Mouse (Mus musculus) intestine, embryonic 14.5 days (tissue): Measurements from ENCODE around the gene Zfp612. TPM values are rescaled to one million over a fixed set of nuclear protein-coding genes. Genes with fewer than 3 reads are reported as not detected.

Source experiments
- ATAC-seq: fragments of 200-750 bp; cut with Nextera tagmentation; replicated peaks from 2 replicates; pipeline ENCODE4 v1.8.0; 2017; ENCODE audit warnings: low read depth, moderate number of reproducible peaks, moderate TSS enrichment, moderate library complexity; ENCODE audit not compliant: low FRiP score, low TSS enrichment
- DNase-seq: peaks from one replicate; pipeline ENCODE4 v3.0.0-alpha.2; 2018; ENCODE audit warnings: low spot score
- H3K27ac ChIP-seq: fragments of 300-500 bp; sonication (generic); 2 replicates; pipeline ENCODE4 v1.5.1; 2014; ENCODE audit warnings: low read depth, mild to moderate bottlenecking, control low read depth
- H3K27me3 ChIP-seq: fragments of 300-500 bp; sonication (generic); replicated peaks from 2 replicates; pipeline ENCODE4 v1.6.1; 2014; ENCODE audit warnings: low read length, control low read depth; ENCODE audit not compliant: control insufficient read depth, insufficient read depth
- H3K36me3 ChIP-seq: fragments of 300-500 bp; sonication (generic); 2 replicates; pipeline ENCODE4 v1.6.1; 2014; ENCODE audit warnings: low read length, control low read depth; ENCODE audit not compliant: control insufficient read depth, insufficient read depth
- H3K4me1 ChIP-seq: fragments of 300-500 bp; sonication (generic); replicated peaks from 2 replicates; pipeline ENCODE4 v1.6.1; 2014; ENCODE audit warnings: low read length, control low read depth, mixed read lengths; ENCODE audit not compliant: control insufficient read depth, insufficient read depth
- H3K4me2 ChIP-seq: fragments of 300-500 bp; sonication (generic); 2 replicates; pipeline ENCODE4 v1.6.1; 2014; ENCODE audit warnings: low read length
- H3K4me3 ChIP-seq: fragments of 300-500 bp; sonication (generic); 2 replicates; pipeline ENCODE4 v1.5.1; 2014; ENCODE audit warnings: low read depth, low read length, control low read depth, mixed read lengths
- H3K9ac ChIP-seq: fragments of 300-500 bp; sonication (generic); 2 replicates; pipeline ENCODE4 v1.6.1; 2014; ENCODE audit warnings: mild to moderate bottlenecking, low read length
- H3K9me3 ChIP-seq: fragments of 300-500 bp; sonication (generic); 2 replicates; pipeline ENCODE4 v1.6.1; 2016; ENCODE audit warnings: low read length, control low read depth; ENCODE audit not compliant: control insufficient read depth
- WGBS: fragments of 180-500 bp; shearing (Covaris S2); extraction: QIAGEN DNeasy Blood & Tissue Kit; methylation state at CpG from one replicate; pipeline ENCODE4 v1.1.7; 2014; 5-methylcytosine and 5-hydroxymethylcytosine counted together
- polyA plus RNA-seq: library from polyadenylated mRNA; unstranded; fragments of >200 nt; fragmentation: Nextera tagmentation; extraction: Ambion mirVana; gene quantifications from 2 replicates; pipeline ENCODE4 v1.2.1, GENCODE M21; 2014

The Zfp612 gene
- polyA plus RNA-seq, 1 experiment from 2014 or later = 6.4 TPM

DNA sequence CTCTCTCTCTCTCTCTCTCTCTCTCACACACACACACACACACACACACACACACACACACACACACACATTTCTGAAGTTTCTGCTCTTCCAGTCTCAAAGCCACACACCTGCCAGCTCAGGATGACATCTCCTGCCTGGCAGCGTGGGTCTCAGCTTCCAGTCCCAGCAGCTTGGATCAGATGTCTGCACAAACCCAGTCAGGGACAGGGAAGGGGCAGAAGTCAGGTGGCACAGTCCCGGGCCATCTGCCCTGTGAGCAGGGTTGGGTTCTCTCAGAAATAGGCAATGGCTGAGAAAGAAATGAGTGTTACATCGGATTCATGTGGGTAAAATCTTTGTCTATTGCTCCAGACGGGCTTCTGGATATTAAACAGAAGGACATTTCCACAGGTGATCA is 61.2 kb downstream of the Zfp612 start:
- H3K4me3 ChIP-seq = no peak overlapping the region
- DNase-seq (no peak), ATAC-seq (no peak)
- no peaks in the 10 kb centered on the region for H3K36me3 ChIP-seq
- 73% methylated on average over 4 of the region's 4 CpGs for WGBS
- no peak overlapping the region for H3K9ac ChIP-seq
- H3K27ac ChIP-seq = no peak overlapping the region
- no peak overlapping the region for H3K4me2 ChIP-seq
- no peaks in the 10 kb centered on the region for H3K27me3 ChIP-seq
- H3K4me1 ChIP-seq = no peaks in the 10 kb centered on the region
- H3K9me3 ChIP-seq = no peaks in the 10 kb centered on the region

Other genes starting within 250 kb of the Zfp612 start
- gene Phlpp2, start 211.2 kb upstream of the Zfp612 start, polyA plus RNA-seq = 4.2 and 4.7 TPM in 2 replicates
- 2.3 and 3.6 TPM in 2 replicates for gene Marveld3, start 117.5 kb upstream of the Zfp612 start, polyA plus RNA-seq
- not detected in 2 replicates for gene Tat, start 89.3 kb upstream of the Zfp612 start, polyA plus RNA-seq
- 0.83 and 1.8 TPM in 2 replicates for gene Chst4, start 40.0 kb upstream of the Zfp612 start, polyA plus RNA-seq
- not detected in 2 replicates for gene Gm21964, start 21.5 kb downstream of the Zfp612 start, polyA plus RNA-seq
- not detected in 2 replicates for gene Gm17720, start 23.0 kb downstream of the Zfp612 start, polyA plus RNA-seq
- gene Calb2, start 88.5 kb downstream of the Zfp612 start, polyA plus RNA-seq = 0.12 and 0.28 TPM in 2 replicates
- gene Cmtr2, start 135.9 kb downstream of the Zfp612 start, polyA plus RNA-seq = 9.4 and 10.8 TPM in 2 replicates
- gene Hydin, start 187.2 kb downstream of the Zfp612 start, polyA plus RNA-seq = 0.01 and 0.12 TPM in 2 replicates